Mouse (Mus musculus): ENCODE measurements at regions not wholly inside any gene's neighbourhood (a gene's known extent, or its start where the extent isn't known, plus 50 kb on each side); places are given as distances from the start of the nearest gene placed in this dataset.

GRCm38 (mm10) chr1:193664569-193664968, 294.5 kb upstream of the Camk1g start:
- no peak for TF ChIP-seq CTCF (IDR thresholded peaks at IDR 0.05; ENCODE audit: extremely low read depth, insufficient read depth, insufficient read length, insufficient replicate concordance)
- no peak for TF ChIP-seq POLR2A (IDR thresholded peaks at IDR 0.05; ENCODE audit: low read depth, low read length)
